Mouse (Mus musculus): Measurements from ENCODE around the gene Dscaml1.

DNA sequence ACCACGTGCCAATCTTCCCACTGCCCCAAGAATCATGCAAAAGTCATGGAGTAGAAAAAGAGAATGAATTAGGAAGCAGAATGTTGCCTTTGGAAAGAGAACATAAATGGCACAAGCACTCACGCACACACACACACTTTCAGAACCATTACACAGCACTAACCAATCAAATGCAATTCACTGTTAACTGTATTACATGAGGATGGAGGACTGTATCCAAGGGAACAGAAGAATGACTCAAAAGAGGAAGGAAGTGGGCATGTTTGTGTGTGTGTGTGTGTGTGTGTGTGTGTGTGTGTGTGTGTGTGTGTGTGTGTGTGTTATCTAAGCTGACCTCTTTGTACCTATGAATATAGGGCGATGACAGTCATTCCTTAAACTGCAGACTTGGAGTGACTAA lies 278.0 kb downstream of the Dscaml1 start:
- TF ChIP-seq EP300 (optimal IDR thresholded peaks at IDR 0.05) = no peak
- TF ChIP-seq CTCF (IDR thresholded peaks at IDR 0.05; ENCODE audit: low read depth) = no peak
